Mouse (Mus musculus): ENCODE measurements at regions not wholly inside any gene's neighbourhood (a gene's known extent, or its start where the extent isn't known, plus 50 kb on each side); places are given as distances from the start of the nearest gene placed in this dataset.

GRCm38 (mm10) chr8:92161002-92161401 is 196.4 kb upstream of the Irx5 start:
- TF ChIP-seq CTCF (conservative IDR thresholded peaks at IDR 0.05; ENCODE audit: low read length) (no peak), POU5F1 (IDR thresholded peaks at IDR 0.05; ENCODE audit: borderline replicate concordance, low read length) (no peak)

Measured in E14TG2a.4 (cell line).